Mouse (Mus musculus): ENCODE results near the gene H1f0. TPM values are rescaled to one million over a fixed set of nuclear protein-coding genes. Genes with fewer than 3 reads are reported as not detected.

H1f0 gene
- 10 to 100 TPM; 30.8 to 40.6 TPM for total RNA-seq (2023)

DNA sequence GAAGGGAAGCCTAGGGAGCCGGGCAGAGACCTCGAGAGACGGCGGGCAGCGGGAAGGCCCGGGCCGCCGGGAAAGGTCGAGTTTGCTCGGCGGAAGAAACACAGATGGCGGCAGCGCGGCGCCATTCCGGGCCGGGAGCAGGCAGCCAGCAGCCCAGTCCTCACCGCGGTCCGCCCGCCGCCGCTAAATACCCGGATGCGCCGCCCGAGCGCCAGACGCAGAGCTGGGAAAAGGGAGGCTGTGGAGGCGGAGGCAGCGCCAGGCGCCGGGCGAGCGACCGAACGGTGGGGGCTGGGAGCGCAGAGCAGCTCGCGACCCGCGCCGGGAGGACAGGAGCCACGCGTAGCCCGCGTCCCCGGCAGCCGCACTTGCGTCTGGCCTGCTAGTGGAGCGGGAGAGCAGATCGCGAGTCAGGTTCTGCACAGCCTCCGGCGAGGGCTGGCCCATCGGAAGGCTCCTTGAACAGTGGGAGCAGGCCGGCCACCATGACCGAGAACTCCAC lies at the start of gene H1f0:
TSS of gene H1f0 (plus strand) at position 214 of the 502 bp plus-strand sequence.

DNA sequence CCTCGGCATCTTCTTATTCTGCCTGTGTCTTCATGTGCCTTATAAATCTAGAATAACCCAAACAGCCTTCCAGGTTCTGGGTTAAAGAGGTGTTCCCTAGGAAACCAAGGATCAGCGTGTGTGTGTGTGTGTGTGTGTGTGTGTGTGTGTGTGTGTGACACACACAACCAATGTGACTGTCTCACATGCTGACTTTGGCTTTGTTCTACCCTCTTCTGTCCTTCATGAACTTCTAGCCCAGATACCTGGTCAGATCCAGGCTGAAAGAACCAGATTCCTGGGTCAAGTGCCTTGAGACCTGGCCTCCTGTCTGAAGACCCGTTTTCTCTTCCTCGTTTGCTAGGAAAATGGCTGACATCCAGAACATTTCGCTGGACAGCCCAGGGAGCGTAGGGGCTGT lies 13.3 kb downstream of the H1f0 start, which contains the start of gene Galr3:
TSS of gene Galr3 (plus strand) at position 301 of the 400 bp plus-strand sequence.

DNA sequence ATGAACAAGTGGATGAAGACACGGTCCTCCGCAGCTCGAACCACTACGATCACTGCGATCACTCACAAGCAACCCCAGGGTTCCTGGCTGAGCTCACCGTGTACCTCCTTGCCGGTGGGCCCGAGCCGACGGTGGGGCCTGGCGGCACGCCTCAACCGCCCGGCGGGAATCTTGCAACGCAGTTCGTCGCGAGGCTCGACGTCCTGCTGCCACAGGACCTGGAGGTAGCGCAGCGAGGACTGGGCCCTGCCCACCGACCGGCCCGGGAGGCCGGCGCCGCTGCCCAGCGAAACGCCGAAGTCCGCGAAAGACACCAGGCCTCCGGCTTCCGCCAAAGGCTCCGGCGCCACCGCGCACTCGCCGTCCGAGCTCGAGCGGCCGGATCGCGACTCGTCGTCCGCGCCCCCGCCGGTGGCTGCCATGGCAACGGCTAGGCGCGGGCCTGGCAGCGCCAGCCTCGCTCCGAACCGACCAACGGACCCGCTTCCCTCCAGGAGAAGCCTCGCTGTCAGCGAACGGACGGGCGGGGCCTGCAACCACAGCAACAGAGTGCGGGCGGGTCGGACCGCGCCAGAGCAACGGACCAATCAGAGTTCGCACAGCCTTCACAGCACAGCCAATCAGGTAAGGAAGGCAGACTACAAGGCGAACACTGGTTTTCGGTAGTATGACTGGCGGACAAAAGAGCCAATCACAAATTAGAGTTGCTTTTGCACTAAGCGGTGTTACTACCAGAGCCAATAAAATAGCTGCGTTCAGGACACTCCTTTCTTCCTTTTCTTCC lies 34.3 kb downstream of the H1f0 start, which contains the start of gene Ankrd54:
TSS of gene Ankrd54 (minus strand) at position 518 of the 784 bp plus-strand sequence.

DNA sequence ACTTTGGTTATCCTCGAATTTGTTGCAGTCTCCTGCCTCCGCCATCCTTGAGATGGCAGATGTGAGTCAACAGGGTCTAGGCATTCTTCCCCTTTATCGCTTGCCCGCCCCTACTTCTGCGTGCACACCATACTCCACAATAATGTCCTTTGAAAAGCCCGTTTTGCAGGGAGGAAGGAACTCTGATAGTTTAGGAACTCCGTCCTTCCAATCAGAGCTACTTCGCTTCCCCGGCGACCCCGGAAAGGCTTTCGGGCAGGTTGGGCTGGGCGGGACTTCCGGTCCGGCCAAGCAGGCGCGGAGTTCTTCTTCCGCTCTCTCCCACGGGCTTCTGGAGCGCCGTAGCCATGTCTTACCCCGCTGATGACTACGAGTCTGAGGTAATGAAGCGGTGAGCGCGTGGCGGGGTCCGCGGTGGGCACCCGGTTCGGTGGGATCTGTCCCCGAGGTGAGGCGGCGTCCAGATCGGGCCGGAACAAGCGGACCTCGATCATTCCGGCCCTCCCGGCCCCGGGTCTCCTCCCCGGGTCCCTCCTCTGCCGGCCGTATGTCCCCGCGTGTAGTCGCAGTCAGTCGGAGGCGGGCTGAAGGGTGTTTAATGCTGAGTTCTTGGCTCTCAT lies 46.8 kb downstream of the H1f0 start, which contains the start of gene Eif3l:
TSS of gene Eif3l (plus strand) at position 267 of the 620 bp plus-strand sequence.

Other genes starting within 250 kb of the H1f0 start
- gene Card10, start 225.4 kb upstream of the H1f0 start, total RNA-seq (2023): 10 to 100 TPM; 32.7 to 36.8 TPM
- gene Cdc42ep1, start 185.8 kb upstream of the H1f0 start, total RNA-seq (2023): under 1 TPM; 0.22 to 0.42 TPM
- gene Lgals2, start 172.9 kb upstream of the H1f0 start, total RNA-seq (2023): not detected
- 10 to 100 TPM; 69.9 to 79.0 TPM for gene Gga1, start 151.3 kb upstream of the H1f0 start, total RNA-seq (2023)
- 1 to 10 TPM in 1 of 2 experiments, not detected in 1; 1.1 TPM for gene Gm49510, start 128.8 kb upstream of the H1f0 start, total RNA-seq (2023)
- 10 to 100 TPM; 78.4 to 90.7 TPM for gene Sh3bp1, start 128.7 kb upstream of the H1f0 start, total RNA-seq (2023)
- gene Pdxp, start 114.5 kb upstream of the H1f0 start, total RNA-seq (2023): 1 to 10 TPM; 2.2 to 3.2 TPM
- 100 to 1,000 TPM; 207 to 230 TPM for gene Lgals1, start 101.7 kb upstream of the H1f0 start, total RNA-seq (2023)
- 10 to 100 TPM; 20.0 to 20.1 TPM for gene Nol12, start 93.5 kb upstream of the H1f0 start, total RNA-seq (2023)
- 100 to 1,000 TPM; 154 to 157 TPM for gene Triobp, start 80.7 kb upstream of the H1f0 start, total RNA-seq (2023)
- not detected for gene Galr3, start 13.4 kb downstream of the H1f0 start, total RNA-seq (2023)
- 10 to 100 TPM; 16.0 to 20.0 TPM for gene Ankrd54, start 34.4 kb downstream of the H1f0 start, total RNA-seq (2023)
- gene Eif3l, start 46.7 kb downstream of the H1f0 start, total RNA-seq (2023): 10 to 100 TPM; 73.8 to 78.1 TPM
- gene Micall1, start 80.4 kb downstream of the H1f0 start, total RNA-seq (2023): 10 to 100 TPM; 10.2 to 13.6 TPM
- gene Polr2f, start 112.6 kb downstream of the H1f0 start, total RNA-seq (2023): 10 to 100 TPM; 35.3 to 37.1 TPM
- not detected for gene 1700088E04Rik, start 112.8 kb downstream of the H1f0 start, total RNA-seq (2023)
- not detected for gene Sox10, start 136.8 kb downstream of the H1f0 start, total RNA-seq (2023)
- 1 to 10 TPM; 6.0 TPM for gene Pick1, start 200.7 kb downstream of the H1f0 start, total RNA-seq (2023)
- gene Gm49486, start 200.9 kb downstream of the H1f0 start, total RNA-seq (2023): not detected
- not detected for gene Slc16a8, start 226.3 kb downstream of the H1f0 start, total RNA-seq (2023)

Data from neutrophil, adult 83 days (primary cell).